Mouse (Mus musculus): ENCODE results near the gene 1600015I10Rik.
"Not testable (repeated sequence)": the region's sequence is repeated elsewhere in the genome, so short reads cannot be mapped to it uniquely, and the experiment has no call there.

1600015I10Rik gene

DNA sequence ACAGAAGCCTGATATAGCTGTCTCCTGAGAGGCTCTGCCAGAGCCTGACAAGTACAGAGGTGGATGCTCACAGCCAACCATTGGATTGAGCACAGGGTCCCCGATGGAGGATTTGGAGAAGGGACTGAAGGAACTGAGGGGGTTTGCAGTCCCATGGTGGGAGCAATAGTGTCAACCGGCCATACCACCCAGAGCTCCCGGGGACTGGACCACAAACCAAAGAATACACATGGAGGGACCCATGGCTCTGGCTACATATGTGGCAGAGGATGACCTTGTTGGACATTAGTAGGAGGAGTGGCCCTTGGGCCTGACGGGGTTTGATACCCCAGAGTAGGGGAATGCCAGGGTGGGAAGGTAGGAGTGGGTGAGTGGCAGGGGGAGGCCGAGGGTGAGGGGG lies 37.0 kb downstream of the 1600015I10Rik start:
- not testable (repeated sequence) for DNase-seq (ENCODE audit: low read depth in 2 of 2, low spot score in 2 of 2)

DNA sequence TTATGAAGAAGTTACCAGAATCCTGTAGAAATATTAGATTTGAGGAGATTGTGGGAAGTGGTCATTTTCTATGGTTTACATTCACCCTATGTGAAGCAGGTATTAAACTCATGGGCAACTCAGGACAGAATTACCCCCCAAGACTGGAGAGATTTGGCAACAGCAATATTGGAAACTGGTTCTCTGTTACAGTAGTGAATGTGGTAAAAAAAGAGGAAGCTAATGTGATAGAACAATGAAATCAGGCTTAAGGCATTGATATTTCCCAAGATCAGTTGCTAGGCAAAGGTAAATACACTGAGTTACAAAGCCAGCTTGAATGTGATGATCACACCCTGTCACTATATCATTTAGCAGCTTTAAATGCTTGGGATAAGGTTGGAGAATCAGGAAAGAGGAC lies 38.2 kb downstream of the 1600015I10Rik start:
- no peak for DNase-seq (ENCODE audit: low read depth in 2 of 2, low spot score in 2 of 2)

DNA sequence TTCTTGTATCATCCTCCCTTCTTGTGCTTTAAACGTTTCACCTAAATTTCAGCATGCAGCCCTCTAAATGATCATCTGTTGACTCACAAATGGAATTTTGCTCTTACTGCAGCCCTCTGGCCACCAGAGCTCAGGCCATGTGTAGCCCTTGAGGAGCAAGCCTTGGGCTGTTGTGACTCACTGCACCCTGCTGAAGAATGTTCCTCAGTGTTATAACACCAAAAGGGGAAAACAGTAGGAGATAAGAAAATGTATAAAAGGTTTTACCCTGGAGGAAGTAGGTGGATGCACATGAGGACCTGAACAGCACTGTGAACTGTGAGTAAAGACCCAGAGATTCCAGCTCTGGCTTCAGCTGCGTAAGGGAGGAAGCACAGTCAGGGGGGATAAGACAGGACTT lies 45.0 kb downstream of the 1600015I10Rik start, which contains the start of gene Doxl2:
Gene Doxl2 (plus strand): TSS at position 301 of the 400 bp plus-strand sequence.
- DNase-seq (ENCODE audit: low read depth in 2 of 2, low spot score in 2 of 2) = no peak

DNA sequence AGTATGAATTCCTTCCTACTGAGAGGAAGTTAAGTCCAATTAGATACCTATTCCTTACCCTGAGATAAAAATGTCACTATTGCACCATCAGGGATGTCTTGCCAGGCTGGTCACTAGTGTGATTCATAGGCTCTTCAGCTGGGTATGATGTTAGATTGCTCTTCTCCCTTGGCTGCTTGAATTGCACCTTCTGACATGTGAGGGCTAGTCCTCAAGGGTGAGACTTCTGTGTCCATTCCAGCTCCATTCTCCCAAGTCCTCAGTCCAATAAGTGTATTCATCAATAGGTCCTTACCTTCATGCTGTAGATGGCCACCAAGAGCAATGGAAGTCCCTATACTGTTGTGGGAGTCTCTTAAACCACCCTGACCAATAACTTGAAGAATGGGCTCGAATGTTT lies 49.9 kb downstream of the 1600015I10Rik start:
- DNase-seq (ENCODE audit: low read depth in 2 of 2, low spot score in 2 of 2) = no peak

DNA sequence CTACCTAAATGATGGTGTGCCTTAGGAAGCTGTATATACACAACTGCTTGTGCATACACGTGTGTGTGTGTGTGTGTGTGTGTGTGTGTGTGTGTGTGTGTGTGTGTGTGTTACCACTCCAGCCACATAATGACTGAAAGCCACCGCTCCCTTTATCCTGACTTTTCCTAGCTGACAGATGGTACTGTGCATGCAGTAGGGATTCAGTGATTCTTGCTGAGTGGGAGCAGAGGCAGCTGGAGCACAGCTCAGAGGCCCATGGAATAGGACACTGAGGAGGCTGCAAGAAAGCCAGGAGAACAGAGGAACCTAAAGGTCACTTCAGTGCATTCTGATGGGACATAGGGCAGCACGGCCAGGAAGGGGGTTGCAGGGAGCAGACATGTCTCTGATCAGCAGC lies 52.6 kb downstream of the 1600015I10Rik start:
- DNase-seq (ENCODE audit: low read depth in 2 of 2, low spot score in 2 of 2) = no peak

All from CD8-positive naive resting alpha-beta T cell, adult 2 months (primary cell).